Mouse (Mus musculus): Measurements from ENCODE around the gene Fam45a. TPM values are rescaled to one million over a fixed set of nuclear protein-coding genes. Genes with fewer than 3 reads are reported as not detected.

The Fam45a gene
- polyA plus RNA-seq, 1 experiment from 2014 or later: 29.2 TPM

DNA sequence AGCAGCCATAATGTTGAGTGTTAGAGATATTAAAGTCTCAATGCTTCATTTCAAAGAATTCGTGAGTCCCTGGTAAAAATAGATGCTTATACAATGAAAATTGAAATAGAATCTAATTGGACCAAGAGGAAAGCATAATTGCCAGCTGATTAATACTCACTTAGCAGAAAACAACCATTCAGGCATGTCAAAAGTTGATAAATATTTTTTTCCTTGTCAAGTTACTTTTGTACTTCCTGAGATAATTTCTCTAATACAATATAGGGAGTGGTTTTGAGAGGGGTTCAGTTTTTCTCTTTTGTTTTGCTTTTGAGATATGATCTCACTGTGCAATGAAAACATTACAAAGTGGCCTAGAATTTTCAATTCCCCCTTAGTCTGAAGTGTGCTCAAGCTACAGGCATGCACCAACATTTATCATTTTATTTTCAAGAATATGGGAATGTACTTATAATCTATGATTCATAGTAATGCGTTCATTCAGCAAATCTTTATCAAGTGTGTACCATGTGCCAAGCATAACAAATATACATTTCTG is 18.1 kb upstream of the Fam45a start:
- no peaks in the 10 kb centered on the region for H3K9me3 ChIP-seq (ENCODE audit: control insufficient read depth)
- H3K27ac ChIP-seq (ENCODE audit: low read depth, low read length): no peak overlapping the region
- WGBS: 79% methylated on average over 2 of the region's 2 CpGs
- no peaks in the 10 kb centered on the region for H3K36me3 ChIP-seq (ENCODE audit: control insufficient read depth, insufficient read depth)
- no peak overlapping the region for H3K4me3 ChIP-seq (ENCODE audit: low read depth, low read length)
- TF ChIP-seq CTCF (IDR thresholded peaks at IDR 0.05; ENCODE audit: low read depth): no peak
- no peak overlapping the region for H3K4me2 ChIP-seq (replicated peaks; ENCODE audit: low read depth)
- no peaks in the 10 kb centered on the region for H3K4me1 ChIP-seq (replicated peaks; ENCODE audit: control insufficient read depth, insufficient read depth, low read length)
- H3K9ac ChIP-seq (ENCODE audit: low read depth, low read length): no peak overlapping the region
- no peaks in the 10 kb centered on the region for H3K27me3 ChIP-seq (replicated peaks; ENCODE audit: control insufficient read depth, insufficient read depth, low read length)
- ATAC-seq: no peak

DNA sequence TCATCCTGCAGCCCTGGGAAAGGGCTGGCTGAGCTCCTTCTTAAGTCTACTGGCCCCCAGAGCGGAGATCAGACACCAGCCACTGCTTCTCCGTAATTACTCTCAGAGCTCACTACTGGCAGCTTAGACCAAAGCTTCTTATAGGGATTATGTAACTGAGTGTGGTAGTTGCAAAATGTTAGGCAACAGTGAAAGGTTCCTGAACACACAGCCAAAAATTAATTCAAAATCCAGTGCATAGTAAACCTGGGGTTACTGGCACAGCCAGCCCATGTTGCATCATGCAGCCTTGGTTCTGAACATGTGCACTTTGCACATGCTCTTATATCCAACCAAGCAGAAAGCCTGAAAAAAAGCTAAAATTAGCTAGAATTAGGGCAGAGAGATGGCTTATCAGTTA is 16.1 kb upstream of the Fam45a start:
- no peak overlapping the region for H3K4me3 ChIP-seq (ENCODE audit: low read depth, low read length)
- ATAC-seq: no peak
- H3K9me3 ChIP-seq (ENCODE audit: control insufficient read depth): no peaks in the 10 kb centered on the region
- H3K4me2 ChIP-seq (replicated peaks; ENCODE audit: low read depth): no peak overlapping the region
- H3K36me3 ChIP-seq (ENCODE audit: control insufficient read depth, insufficient read depth): no peaks in the 10 kb centered on the region
- no peaks in the 10 kb centered on the region for H3K27me3 ChIP-seq (replicated peaks; ENCODE audit: control insufficient read depth, insufficient read depth, low read length)
- H3K27ac ChIP-seq (ENCODE audit: low read depth, low read length): no peak overlapping the region
- 91% methylated on average over 2 of the region's 2 CpGs for WGBS
- no peaks in the 10 kb centered on the region for H3K4me1 ChIP-seq (replicated peaks; ENCODE audit: control insufficient read depth, insufficient read depth, low read length)
- H3K9ac ChIP-seq (ENCODE audit: low read depth, low read length): no peak overlapping the region
- TF ChIP-seq CTCF (IDR thresholded peaks at IDR 0.05; ENCODE audit: low read depth): no peak

DNA sequence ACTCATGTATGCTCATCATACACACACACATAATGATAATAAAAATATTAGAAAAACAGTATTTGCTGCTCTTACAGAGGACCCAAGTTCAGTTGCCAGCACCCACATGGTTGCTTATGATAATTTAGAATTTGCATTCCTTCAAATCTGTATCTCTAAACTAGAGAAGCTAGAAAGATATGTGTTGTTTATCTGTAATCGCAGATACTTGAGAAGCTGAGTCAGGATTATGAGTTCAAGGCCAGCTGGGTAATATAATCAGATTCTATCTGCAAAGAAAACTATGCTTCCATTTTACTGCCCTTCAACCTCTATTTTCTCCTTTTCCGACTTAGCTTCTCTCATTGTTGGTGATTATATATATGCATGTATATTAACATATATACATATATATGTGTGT is 14.0 kb upstream of the Fam45a start:
- WGBS: 79% methylated on average over 2 of the region's 2 CpGs
- Histone ChIP-seq H3K9ac (ENCODE audit: low read depth, low read length) (no peak overlapping the region), H3K9me3 (ENCODE audit: control insufficient read depth) (no peaks in the 10 kb centered on the region), H3K4me3 (ENCODE audit: low read depth, low read length) (no peak overlapping the region), H3K27me3 (replicated peaks; ENCODE audit: control insufficient read depth, insufficient read depth, low read length) (no peaks in the 10 kb centered on the region), H3K4me2 (replicated peaks; ENCODE audit: low read depth) (no peak overlapping the region), H3K4me1 (replicated peaks; ENCODE audit: control insufficient read depth, insufficient read depth, low read length) (no peaks in the 10 kb centered on the region), H3K27ac (ENCODE audit: low read depth, low read length) (no peak overlapping the region), H3K36me3 (ENCODE audit: control insufficient read depth, insufficient read depth) (no peaks in the 10 kb centered on the region)
- no peak for TF ChIP-seq CTCF (IDR thresholded peaks at IDR 0.05; ENCODE audit: low read depth)
- ATAC-seq: no peak

DNA sequence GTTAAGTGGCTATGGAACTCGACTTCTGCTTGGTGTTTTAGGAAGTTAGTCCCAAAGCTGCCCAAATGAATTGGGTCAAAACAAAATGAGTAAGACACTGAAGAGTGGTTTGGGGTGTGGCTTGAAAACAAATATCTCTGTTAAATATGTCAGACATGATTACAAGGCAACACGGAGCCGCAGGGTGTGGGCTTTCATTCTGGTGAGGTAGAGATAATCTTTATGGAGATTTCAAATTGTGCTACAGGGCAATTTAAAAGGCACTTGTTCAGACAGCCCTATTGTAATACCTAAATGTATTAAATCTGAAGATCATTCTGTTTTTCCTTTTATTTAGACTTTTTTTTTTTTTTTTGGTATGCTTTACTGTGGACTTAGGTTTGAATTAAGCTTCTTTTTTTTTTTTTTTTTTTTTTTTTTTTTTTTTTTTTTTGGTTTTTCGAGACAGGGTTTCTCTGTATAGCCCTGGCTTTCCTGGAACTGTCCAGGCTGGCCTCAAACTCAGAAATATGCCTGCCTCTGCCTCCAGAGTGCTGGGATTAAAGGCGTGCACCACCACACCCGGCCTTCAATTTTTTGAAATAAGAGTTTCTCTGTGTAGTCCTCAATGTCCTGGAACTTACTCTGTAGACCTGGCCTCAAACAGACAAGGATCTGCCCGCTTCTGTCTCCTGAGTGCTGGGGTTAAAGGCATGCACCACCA is 11.4 kb upstream of the Fam45a start:
- no peak for TF ChIP-seq CTCF (IDR thresholded peaks at IDR 0.05; ENCODE audit: low read depth)
- no peaks in the 10 kb centered on the region for H3K27me3 ChIP-seq (replicated peaks; ENCODE audit: control insufficient read depth, insufficient read depth, low read length)
- H3K4me1 ChIP-seq (replicated peaks; ENCODE audit: control insufficient read depth, insufficient read depth, low read length): no peaks in the 10 kb centered on the region
- WGBS: 71% methylated on average over 7 of the region's 7 CpGs
- no peak overlapping the region for H3K4me3 ChIP-seq (ENCODE audit: low read depth, low read length)
- H3K9ac ChIP-seq (ENCODE audit: low read depth, low read length): no peak overlapping the region
- no peak overlapping the region for H3K4me2 ChIP-seq (replicated peaks; ENCODE audit: low read depth)
- no peak for ATAC-seq
- no peak overlapping the region for H3K27ac ChIP-seq (ENCODE audit: low read depth, low read length)
- no peaks in the 10 kb centered on the region for H3K9me3 ChIP-seq (ENCODE audit: control insufficient read depth)
- no peaks in the 10 kb centered on the region for H3K36me3 ChIP-seq (ENCODE audit: control insufficient read depth, insufficient read depth)

DNA sequence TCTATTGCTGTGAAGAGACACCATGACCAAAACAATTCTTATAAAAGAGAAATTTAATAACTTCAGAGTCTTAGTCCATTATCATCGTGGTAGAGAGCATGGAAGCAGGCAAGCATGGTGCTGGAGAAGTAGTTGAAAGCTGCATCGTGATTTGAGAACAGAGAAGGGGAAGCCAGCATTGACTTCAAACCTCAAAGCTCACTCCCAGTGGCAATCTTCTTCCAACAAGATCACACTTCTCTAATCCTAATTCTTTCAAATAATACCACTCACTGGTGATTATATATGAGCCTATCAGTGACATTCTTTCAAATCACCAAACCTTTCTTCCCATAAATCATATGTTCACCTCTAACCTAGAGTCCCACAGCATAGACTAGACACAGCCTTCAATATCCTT is 6.5 kb upstream of the Fam45a start:
- WGBS: 64% methylated on average over 2 of the region's 2 CpGs
- ATAC-seq: no peak

DNA sequence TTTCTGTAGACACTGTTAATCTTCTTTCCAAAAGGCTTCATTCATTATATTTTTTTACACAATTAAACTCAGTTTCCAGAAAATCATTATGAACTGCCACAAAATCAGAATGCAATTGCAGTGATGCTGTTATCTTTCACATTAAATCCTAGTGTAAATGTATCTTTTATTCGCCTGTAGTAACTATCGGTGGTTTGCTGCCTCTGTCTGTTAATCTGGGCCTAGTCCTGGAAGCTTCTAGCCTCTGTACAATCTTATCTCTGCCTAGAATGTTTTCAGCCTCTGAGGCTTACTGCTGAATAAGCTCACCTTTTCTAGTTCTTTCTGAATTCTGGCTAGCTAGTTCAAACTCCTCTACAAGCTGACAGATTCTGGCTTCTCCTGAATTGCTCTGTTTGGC is 1.5 kb upstream of the Fam45a start:
- WGBS: 88% methylated on average over 2 of the region's 2 CpGs
- ATAC-seq: no peak

More for the DNA sequence above, 6.5 kb upstream of the Fam45a start:
- no peak overlapping the region for H3K9ac ChIP-seq (ENCODE audit: low read depth, low read length)
- H3K4me3 ChIP-seq (ENCODE audit: low read depth, low read length): no peak overlapping the region
- no peak overlapping the region for H3K4me2 ChIP-seq (replicated peaks; ENCODE audit: low read depth)
- H3K27ac ChIP-seq (ENCODE audit: low read depth, low read length): no peak overlapping the region
- no peaks in the 10 kb centered on the region for H3K4me1 ChIP-seq (replicated peaks; ENCODE audit: control insufficient read depth, insufficient read depth, low read length)
- H3K27me3 ChIP-seq (replicated peaks; ENCODE audit: control insufficient read depth, insufficient read depth, low read length): no peaks in the 10 kb centered on the region
- H3K9me3 ChIP-seq (ENCODE audit: control insufficient read depth): no peaks in the 10 kb centered on the region
- TF ChIP-seq CTCF (IDR thresholded peaks at IDR 0.05; ENCODE audit: low read depth): no peak
- no peaks in the 10 kb centered on the region for H3K36me3 ChIP-seq (ENCODE audit: control insufficient read depth, insufficient read depth)

More for the DNA sequence above, 1.5 kb upstream of the Fam45a start:
- no peaks in the 10 kb centered on the region for H3K27me3 ChIP-seq (replicated peaks; ENCODE audit: control insufficient read depth, insufficient read depth, low read length)
- H3K4me1 ChIP-seq (replicated peaks; ENCODE audit: control insufficient read depth, insufficient read depth, low read length): 0 out of 2 replicates have a peak, but pooled peaks cover 3% of the 10 kb centered on the region
- H3K9me3 ChIP-seq (ENCODE audit: control insufficient read depth): no peaks in the 10 kb centered on the region
- no peak overlapping the region for H3K9ac ChIP-seq (ENCODE audit: low read depth, low read length)
- H3K36me3 ChIP-seq (ENCODE audit: control insufficient read depth, insufficient read depth): 0 out of 2 replicates have a peak, but pooled peaks cover under 1% of the 10 kb centered on the region
- H3K4me3 ChIP-seq (ENCODE audit: low read depth, low read length): no peak overlapping the region
- H3K4me2 ChIP-seq (replicated peaks; ENCODE audit: low read depth): no peak overlapping the region
- no peak overlapping the region for H3K27ac ChIP-seq (ENCODE audit: low read depth, low read length)
- no peak for TF ChIP-seq CTCF (IDR thresholded peaks at IDR 0.05; ENCODE audit: low read depth)
